Mouse (Mus musculus) olfactory bulb, adult 2 months (tissue): ENCODE measurements around the gene Spon1.

ENCODE experiments used
- CTCF ChIP-seq: fragments of 200-500 bp; IDR thresholded peaks from 2 replicates; pipeline ENCODE4 v1.5.1; 2012; ENCODE audit warnings: low read depth, mild to moderate bottlenecking, low read length, moderate library complexity; ENCODE audit not compliant: insufficient read depth
- POLR2A ChIP-seq: fragments of 200-500 bp; IDR thresholded peaks from 2 replicates; pipeline ENCODE4 v1.6.1; 2012; ENCODE audit warnings: mild to moderate bottlenecking, low read depth, low read length, moderate library complexity; ENCODE audit not compliant: insufficient read depth

DNA sequence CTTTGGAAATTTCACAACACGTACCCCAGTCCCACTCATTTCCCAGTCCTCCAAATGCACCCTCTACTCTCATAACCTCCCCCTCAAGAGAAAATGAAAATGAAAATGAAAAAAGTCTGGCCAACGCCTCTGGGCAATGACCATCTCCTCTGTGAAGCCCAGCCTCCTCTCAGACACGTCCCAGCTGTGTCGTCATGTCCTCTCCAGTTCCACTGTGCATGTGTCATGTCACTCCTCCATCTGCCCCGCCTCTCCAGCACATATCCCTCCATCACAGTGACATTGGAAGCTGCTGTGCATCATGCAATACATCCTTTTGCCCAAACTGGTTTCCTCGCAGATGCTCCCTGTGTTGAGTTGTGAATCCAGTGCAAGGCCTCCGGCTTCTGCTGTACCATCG is 199.8 kb downstream of the Spon1 start:
- TF ChIP-seq CTCF (no peak), POLR2A (no peak)
